Mouse (Mus musculus): Measurements from ENCODE around the gene Alox5. TPM values are rescaled to one million over a fixed set of nuclear protein-coding genes. Genes with fewer than 3 reads are reported as not detected.

The Alox5 gene
- polyA plus RNA-seq, 2 experiments, result 1.6 to 3.9 TPM

GRCm38 (mm10) chr6:116397621-116398020 is 63.4 kb downstream of the Alox5 start:
- Histone ChIP-seq H3K4me3 (replicated peaks; ENCODE audit: low read length) (no peak overlapping the region), H3K36me3 (ENCODE audit: control insufficient read depth, insufficient read depth, low read length) (no peaks in the 10 kb centered on the region), H3K9ac (ENCODE audit: low read depth, low read length, severe bottlenecking) (no peak overlapping the region), H3K9me3 (ENCODE audit: control insufficient read depth, low read length) (no peaks in the 10 kb centered on the region), H3K27ac (replicated peaks; ENCODE audit: low read depth, low read length) (no peak overlapping the region), H3K27me3 (ENCODE audit: control insufficient read depth, insufficient read depth, low read length) (no peaks in the 10 kb centered on the region), H3K4me1 (ENCODE audit: control insufficient read depth, insufficient read depth, low read length) (no peaks in the 10 kb centered on the region), H3K4me2 (replicated peaks; ENCODE audit: low read depth, low read length, severe bottlenecking) (no peak overlapping the region)
- TF ChIP-seq POLR2A (IDR thresholded peaks at IDR 0.05; ENCODE audit: borderline replicate concordance, extremely low read depth, insufficient read depth, insufficient read length), result no peak
- WGBS, result 71% methylated on average over 6 of the region's 6 CpGs
- no peak for ATAC-seq (ENCODE audit: low FRiP score, low read depth)
- no peak for DNase-seq (ENCODE audit: low spot score)

GRCm38 (mm10) chr6:116394916-116395648 is 65.9 kb downstream of the Alox5 start:
- H3K4me3 ChIP-seq (replicated peaks; ENCODE audit: low read length), result no peak overlapping the region
- no peaks in the 10 kb centered on the region for H3K27me3 ChIP-seq (ENCODE audit: control insufficient read depth, insufficient read depth, low read length)
- no peak for DNase-seq (ENCODE audit: low spot score)
- no peak for TF ChIP-seq POLR2A (IDR thresholded peaks at IDR 0.05; ENCODE audit: borderline replicate concordance, extremely low read depth, insufficient read depth, insufficient read length)
- no peak overlapping the region for H3K9ac ChIP-seq (ENCODE audit: low read depth, low read length, severe bottlenecking)
- H3K4me2 ChIP-seq (replicated peaks; ENCODE audit: low read depth, low read length, severe bottlenecking), result no peak overlapping the region
- no peak overlapping the region for H3K27ac ChIP-seq (replicated peaks; ENCODE audit: low read depth, low read length)
- H3K4me1 ChIP-seq (ENCODE audit: control insufficient read depth, insufficient read depth, low read length), result no peaks in the 10 kb centered on the region
- ATAC-seq (ENCODE audit: low FRiP score, low read depth), result no peak
- no peaks in the 10 kb centered on the region for H3K9me3 ChIP-seq (ENCODE audit: control insufficient read depth, low read length)
- 80% methylated on average over 2 of the region's 2 CpGs for WGBS
- H3K36me3 ChIP-seq (ENCODE audit: control insufficient read depth, insufficient read depth, low read length), result no peaks in the 10 kb centered on the region

GRCm38 (mm10) chr6:116389481-116389880 is 71.5 kb downstream of the Alox5 start:
- Histone ChIP-seq H3K4me3 (replicated peaks; ENCODE audit: low read length) (no peak overlapping the region), H3K27me3 (ENCODE audit: control insufficient read depth, insufficient read depth, low read length) (no peaks in the 10 kb centered on the region), H3K9me3 (ENCODE audit: control insufficient read depth, low read length) (no peaks in the 10 kb centered on the region), H3K9ac (ENCODE audit: low read depth, low read length, severe bottlenecking) (no peak overlapping the region), H3K36me3 (ENCODE audit: control insufficient read depth, insufficient read depth, low read length) (no peaks in the 10 kb centered on the region), H3K27ac (replicated peaks; ENCODE audit: low read depth, low read length) (no peak overlapping the region), H3K4me2 (replicated peaks; ENCODE audit: low read depth, low read length, severe bottlenecking) (no peak overlapping the region), H3K4me1 (ENCODE audit: control insufficient read depth, insufficient read depth, low read length) (no peaks in the 10 kb centered on the region)
- TF ChIP-seq POLR2A (IDR thresholded peaks at IDR 0.05; ENCODE audit: borderline replicate concordance, extremely low read depth, insufficient read depth, insufficient read length), result no peak
- ATAC-seq (ENCODE audit: low FRiP score, low read depth), result no peak
- DNase-seq (ENCODE audit: low spot score), result no peak

GRCm38 (mm10) chr6:116388068-116388467 is 72.9 kb downstream of the Alox5 start:
- no peak for ATAC-seq (ENCODE audit: low FRiP score, low read depth)

GRCm38 (mm10) chr6:116386506-116386905 is 74.5 kb downstream of the Alox5 start:
- Histone ChIP-seq H3K9me3 (ENCODE audit: control insufficient read depth, low read length) (no peaks in the 10 kb centered on the region), H3K27ac (replicated peaks; ENCODE audit: low read depth, low read length) (no peak overlapping the region), H3K4me1 (ENCODE audit: control insufficient read depth, insufficient read depth, low read length) (no peaks in the 10 kb centered on the region), H3K36me3 (ENCODE audit: control insufficient read depth, insufficient read depth, low read length) (no peaks in the 10 kb centered on the region), H3K4me2 (replicated peaks; ENCODE audit: low read depth, low read length, severe bottlenecking) (no peak overlapping the region), H3K4me3 (replicated peaks; ENCODE audit: low read length) (no peak overlapping the region), H3K9ac (ENCODE audit: low read depth, low read length, severe bottlenecking) (no peak overlapping the region), H3K27me3 (ENCODE audit: control insufficient read depth, insufficient read depth, low read length) (no peaks in the 10 kb centered on the region)
- 86% methylated on average over 3 of the region's 3 CpGs for WGBS
- no peak for ATAC-seq (ENCODE audit: low FRiP score, low read depth)
- TF ChIP-seq POLR2A (IDR thresholded peaks at IDR 0.05; ENCODE audit: borderline replicate concordance, extremely low read depth, insufficient read depth, insufficient read length), result no peak
- DNase-seq (ENCODE audit: low spot score), result no peak

More at GRCm38 (mm10) chr6:116388068-116388467, 72.9 kb downstream of the Alox5 start:
- no peaks in the 10 kb centered on the region for H3K27me3 ChIP-seq (ENCODE audit: control insufficient read depth, insufficient read depth, low read length)
- no peak for DNase-seq (ENCODE audit: low spot score)
- no peaks in the 10 kb centered on the region for H3K4me1 ChIP-seq (ENCODE audit: control insufficient read depth, insufficient read depth, low read length)
- H3K27ac ChIP-seq (replicated peaks; ENCODE audit: low read depth, low read length), result no peak overlapping the region
- TF ChIP-seq POLR2A (IDR thresholded peaks at IDR 0.05; ENCODE audit: borderline replicate concordance, extremely low read depth, insufficient read depth, insufficient read length), result no peak
- no peaks in the 10 kb centered on the region for H3K9me3 ChIP-seq (ENCODE audit: control insufficient read depth, low read length)
- no peaks in the 10 kb centered on the region for H3K36me3 ChIP-seq (ENCODE audit: control insufficient read depth, insufficient read depth, low read length)
- 88% methylated on average over 1 of the region's 1 CpGs for WGBS
- H3K9ac ChIP-seq (ENCODE audit: low read depth, low read length, severe bottlenecking), result no peak overlapping the region
- H3K4me3 ChIP-seq (replicated peaks; ENCODE audit: low read length), result no peak overlapping the region
- no peak overlapping the region for H3K4me2 ChIP-seq (replicated peaks; ENCODE audit: low read depth, low read length, severe bottlenecking)

Data from limb, embryonic 14.5 days (tissue).